Mouse (Mus musculus) kidney, adult 2 months (tissue): ENCODE results near the gene Taf3.

ENCODE experiments used
- CTCF ChIP-seq: fragments of 200-500 bp; conservative IDR thresholded peaks from 2 replicates; pipeline ENCODE4 v1.5.1; 2011; ENCODE audit warnings: low read depth, mild to moderate bottlenecking, control low read depth, low read length, moderate library complexity, mixed read lengths; ENCODE audit not compliant: insufficient read depth, insufficient read length
- POLR2A ChIP-seq: fragments of 200-500 bp; IDR thresholded peaks from one replicate; pipeline ENCODE4 v1.6.1; 2011; ENCODE audit warnings: low read depth, low read length, control low read depth

DNA sequence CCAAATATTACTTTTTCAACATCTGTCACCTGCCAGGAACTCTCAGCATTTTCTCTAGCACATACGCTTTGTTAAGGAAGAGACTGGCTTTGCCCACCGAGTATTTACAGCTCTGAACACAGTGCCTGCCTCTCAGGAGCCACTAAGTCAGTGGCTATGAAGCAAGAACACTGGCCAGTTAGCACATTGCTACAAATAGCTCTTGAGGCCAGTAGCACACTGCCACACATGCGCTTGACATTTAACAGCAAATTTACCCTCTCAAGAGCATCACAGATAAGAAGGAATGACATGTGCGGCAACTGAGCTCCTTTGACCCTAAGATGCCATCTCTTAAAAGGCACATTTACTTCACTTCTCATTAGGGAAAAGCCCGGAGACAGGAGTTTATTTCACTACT, 78.7 kb downstream of the Taf3 start:
- TF ChIP-seq POLR2A (no peak), CTCF (no peak)
